Mouse (Mus musculus) urinary bladder, adult 18-20 months (tissue): ENCODE data around the gene Creb5.
"Not testable (repeated sequence)": the region's sequence is repeated elsewhere in the genome, so short reads cannot be mapped to it uniquely, and the experiment has no call there.

Experiments used
- DNase-seq, 2 experiments: peaks; one replicate each; pipeline ENCODE4 v3.0.0; 2022; ENCODE audit warnings: low spot score in 2 of 2, mixed read lengths in 2 of 2

Gene Creb5

DNA sequence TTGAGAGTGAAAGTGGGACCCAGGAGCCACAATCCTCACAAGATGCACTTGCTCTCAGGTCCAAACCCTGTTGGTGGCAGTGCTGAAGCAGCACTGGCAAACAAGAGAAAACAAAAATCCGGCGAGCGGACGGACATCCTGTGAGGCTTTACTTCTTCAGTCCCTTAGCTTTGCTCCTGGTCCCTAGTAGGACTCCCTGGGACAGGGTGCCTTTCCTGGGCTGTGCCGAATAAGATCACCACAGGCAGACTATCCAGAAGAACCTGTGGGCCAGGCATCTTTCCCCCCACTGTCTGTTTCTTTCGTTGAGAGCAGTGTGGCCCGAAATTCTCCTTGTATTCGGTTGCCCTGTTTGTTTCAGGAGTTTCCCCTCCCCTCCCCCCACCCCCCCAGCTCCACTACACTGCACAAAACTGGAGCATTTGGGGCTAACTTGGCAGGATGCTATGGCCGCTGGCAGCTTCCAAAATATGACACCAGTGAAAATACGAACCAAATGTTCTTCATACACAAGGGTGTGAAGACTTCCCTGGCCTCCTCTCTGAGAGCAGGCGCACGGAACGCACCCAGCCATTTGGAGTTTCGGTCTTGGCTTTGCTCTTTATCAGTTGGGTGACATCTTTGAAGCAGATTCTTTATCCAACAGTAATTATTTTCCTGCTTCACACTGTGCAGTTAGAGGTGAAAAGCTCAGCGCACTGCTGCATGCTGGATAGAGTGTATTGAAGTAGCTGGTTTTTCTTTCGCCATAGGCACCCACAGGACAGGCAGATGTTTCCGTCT, 32.7 kb downstream of the Creb5 start:
- peak in 1 of 2 experiments; percentile 9 for DNase-seq

DNA sequence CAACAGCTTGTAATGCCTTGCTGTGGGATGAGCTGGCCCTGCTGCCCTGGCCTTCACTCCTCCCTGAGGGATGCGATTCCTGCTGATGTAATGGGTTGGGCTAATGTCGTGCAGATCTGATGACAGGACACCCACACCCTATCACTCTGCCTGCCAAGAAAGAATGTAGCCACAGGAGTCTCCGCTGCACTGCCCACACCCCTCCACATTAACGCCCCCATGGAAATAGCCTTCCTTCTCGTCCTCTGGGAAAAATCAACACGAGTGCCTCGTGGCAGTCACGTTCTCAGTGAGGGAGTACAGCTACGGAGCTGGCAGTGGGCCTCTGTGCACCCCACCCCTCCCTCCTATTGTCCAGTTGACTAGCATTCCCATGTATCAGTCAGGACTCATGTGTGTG, 50.3 kb downstream of the Creb5 start:
- DNase-seq, result peak in 1 of 2 experiments; percentile 47

DNA sequence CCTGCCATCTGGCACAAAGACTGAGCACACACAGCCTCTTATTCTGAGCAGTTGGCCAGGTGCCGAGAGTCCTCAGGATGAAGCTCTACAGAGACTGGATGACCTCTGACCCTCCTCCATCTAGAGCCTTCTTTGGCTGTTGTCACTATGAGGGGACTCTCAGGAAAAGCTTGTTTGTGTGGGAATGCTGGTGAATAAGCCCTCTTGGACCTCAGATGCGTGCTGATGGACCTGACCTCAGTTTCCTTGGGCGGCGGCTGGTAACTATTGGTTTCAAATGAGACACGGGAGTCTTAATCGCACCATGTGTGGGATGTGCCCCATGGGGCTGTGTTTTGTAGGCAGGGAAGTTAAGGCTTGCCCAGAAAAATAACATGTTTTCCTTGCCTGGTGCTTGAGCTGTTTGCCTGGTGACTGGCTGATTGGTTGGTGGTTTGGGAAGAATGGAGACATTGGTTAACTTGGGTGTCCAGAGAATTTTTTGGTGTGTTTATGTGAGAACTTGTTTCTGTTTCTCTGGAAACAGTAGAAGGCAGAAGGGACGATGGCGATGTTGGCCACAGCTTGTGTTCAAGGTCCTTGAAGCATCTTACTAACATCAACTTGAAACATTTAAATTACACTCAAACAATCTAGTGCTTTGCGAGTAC, 65.4 kb downstream of the Creb5 start:
- DNase-seq, result no peak

DNA sequence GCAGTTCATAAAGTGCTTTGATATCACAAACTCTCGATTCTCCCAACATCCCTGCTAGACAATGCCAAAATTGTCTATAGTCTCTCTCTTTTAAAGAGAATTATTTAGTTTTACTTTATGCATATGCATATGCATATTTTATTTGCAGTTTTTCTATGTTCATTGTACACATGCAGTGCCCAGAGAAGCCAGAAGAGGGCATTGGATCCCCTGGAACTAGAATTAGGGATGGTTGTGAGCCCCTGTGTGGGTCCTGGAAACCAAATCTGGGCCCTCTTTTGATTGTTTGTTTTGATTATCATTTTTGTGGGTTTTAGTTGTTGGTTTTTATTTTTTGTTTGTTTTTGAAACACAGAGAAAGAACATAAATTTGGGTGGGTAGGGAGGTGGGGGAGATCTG, 69.3 kb downstream of the Creb5 start:
- no peak for DNase-seq

DNA sequence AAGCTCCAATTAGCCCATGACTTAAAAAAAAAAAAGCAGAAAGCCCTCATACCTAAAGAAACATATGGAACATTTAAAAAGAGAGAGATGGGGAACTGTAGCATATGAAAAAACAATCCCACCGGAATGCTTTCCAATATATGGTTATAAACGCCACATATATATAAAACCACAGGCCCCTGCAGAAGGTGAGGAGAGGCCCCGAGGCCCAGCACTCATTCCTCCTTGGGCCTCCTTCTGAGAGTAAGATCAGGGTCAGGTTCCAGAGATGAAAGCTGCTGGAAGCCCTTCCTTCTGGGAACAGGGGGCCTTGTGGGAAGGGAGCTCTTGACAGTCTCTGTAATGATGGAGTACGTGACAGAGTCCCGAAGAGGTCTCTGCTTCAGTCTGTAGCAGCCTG, 76.5 kb downstream of the Creb5 start:
- no peak for DNase-seq

DNA sequence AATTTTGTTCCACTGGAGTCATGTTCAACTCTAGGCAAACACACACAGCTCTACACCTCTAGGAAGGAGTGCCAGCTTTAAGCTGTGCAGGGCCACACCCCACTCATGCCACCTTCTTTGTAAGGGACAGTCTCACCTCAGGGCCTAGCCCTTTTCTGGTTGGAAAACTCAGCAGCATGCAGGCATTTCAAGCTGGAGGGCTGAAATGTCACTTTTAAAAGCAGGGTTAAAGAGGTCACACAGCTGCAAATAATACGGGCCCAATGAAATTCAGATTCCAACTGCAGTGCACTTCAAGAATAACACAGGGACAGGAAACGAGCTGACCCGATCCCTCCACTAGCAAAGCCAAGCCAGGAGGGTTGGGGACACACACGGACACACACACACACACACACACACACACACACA, 76.9 kb downstream of the Creb5 start:
- DNase-seq, result no peak

DNA sequence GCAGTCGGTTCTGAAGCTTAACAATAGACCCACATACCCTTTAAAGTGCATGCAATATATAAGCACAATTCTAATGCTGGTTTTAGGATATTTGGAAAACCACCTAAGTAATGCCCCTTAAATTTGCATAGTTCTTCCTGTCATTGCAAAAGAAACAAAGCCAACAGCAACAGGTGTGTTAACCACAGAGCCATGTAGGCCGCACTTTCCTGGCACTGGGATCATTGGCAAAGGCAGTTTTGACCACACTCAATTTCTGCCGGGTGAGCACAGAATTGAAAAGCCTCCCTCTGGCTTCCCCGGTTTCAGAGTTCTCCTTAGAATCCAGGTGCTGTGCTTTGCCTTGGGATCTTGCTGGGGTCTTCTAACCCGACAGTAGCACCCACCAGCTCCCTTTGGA, 82.1 kb downstream of the Creb5 start:
- no peak for DNase-seq

DNA sequence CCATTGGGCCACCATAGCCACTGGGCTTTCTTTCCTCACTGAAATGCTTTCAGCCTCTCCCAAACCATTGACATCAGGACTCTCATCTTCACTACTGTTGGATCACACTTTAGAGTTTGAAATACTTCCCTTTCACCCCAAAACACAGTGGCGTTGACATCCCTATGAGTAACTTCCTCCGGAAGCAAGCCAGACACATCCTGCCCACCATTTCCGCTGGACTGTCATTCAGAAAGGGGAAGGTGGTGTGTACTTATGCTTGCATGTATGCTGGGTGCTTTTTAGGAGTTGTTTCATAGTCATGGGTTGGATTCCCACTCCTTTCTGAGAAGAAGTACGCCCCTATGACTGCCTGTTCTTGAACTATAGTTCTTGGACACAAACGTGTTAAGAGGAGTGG, 82.9 kb downstream of the Creb5 start:
- DNase-seq, result no peak

DNA sequence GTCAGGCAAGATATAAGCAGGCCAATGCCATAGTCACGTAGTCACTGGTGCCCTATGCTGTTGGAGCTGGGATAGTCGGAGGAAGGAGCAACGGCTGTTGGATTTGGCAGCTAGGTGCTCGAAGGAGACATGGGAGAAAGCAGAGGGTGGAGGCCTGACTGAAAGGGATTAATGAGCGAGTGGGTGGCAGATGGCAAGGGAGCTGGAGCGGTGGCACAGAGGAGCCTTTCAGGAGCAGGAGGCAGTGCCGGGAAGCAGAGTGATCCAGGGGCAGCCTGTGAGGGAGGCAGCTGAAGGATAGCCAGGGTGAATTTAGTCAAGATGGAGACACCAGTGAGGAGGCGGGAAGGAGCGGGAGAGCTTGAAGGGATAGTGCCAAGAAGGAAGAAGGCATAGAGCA, 84.9 kb downstream of the Creb5 start:
- DNase-seq, result no peak

DNA sequence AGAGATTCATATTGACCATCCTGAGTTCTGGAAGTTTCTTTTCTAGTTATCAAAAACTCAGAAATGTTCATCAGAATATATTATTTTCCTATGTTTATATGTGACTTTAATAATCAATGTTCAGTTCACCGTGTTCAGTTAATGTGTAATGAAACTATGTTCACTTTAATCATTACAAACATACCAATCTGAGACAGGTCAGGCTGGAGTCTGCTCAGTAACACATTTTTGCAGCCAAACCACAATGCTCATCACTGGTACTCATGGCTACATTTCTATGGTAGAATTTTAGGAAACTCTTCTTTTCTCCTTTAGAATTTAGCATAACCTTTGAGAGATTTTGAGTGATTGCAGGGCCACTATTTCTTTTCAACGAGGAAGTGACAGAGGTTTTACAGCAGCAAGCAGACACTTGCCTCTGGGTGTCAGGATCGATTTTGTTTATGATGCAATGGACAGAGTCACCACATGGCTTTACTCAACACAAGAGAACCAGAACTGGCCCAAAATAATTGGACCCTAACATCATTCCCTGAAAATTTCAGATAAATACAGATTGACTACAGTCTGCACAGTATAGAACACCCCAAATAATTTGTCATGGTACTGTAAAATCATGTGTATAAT, 87.4 kb downstream of the Creb5 start:
- DNase-seq, result no peak

DNA sequence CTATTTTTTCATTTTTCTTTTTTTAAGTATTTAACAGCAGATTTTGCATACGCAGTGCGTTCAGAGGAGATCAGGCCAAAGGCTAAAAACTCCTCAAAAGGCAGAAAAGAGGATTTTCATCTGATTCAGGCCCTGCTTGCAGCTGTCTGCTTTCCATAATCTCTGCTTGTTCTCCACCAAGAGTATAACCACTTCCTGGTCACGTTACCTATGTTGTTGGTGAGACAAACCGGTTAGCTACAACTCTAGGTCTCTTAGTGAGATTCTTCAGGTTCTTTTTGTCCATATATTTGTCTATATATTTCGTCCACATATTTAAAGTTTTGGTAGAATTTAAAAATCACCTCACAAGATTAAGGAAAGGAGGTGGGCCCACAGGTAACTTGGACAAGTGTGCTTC, 102.2 kb downstream of the Creb5 start:
- DNase-seq, result no peak

DNA sequence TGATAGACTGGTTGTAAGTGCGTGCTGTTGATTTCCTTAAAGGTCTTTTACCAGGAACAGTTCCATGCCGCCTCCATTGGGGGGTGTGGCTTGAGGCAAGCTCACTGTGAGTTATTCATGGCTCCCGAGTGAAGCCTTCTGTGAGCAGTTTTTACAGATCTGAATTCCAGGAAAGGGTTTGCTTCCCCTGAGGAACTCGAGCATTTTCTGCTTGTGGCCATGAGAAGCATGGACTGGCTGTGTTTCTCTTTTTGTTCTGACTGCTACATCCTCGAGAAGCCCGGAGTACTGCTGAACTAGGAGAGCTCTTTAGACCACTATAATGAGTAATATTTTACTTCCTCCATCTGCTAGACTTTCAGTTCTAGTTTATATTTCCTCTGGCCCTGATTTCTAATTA, 103.3 kb downstream of the Creb5 start:
- DNase-seq, result peak in 1 of 2 experiments; percentile 6

DNA sequence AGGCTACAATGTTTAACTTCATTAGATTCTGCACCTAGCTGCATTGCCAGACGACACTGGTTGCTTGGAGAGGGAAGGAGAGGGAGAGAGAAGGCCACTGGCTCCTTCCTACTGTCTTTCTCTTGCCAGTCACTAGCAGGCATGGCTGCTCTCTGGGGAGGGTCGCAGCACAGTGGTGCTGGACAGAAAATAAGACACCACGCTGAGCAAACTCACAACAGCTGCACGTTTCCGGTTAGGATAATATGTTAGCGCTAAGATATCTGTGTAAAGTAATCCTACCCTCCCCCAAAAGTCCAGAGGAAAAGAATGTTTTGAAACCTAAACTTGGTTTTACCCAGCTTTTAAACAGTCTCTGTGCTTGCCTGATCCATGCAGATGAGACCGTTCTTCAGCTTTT, 107.0 kb downstream of the Creb5 start:
- no peak for DNase-seq

DNA sequence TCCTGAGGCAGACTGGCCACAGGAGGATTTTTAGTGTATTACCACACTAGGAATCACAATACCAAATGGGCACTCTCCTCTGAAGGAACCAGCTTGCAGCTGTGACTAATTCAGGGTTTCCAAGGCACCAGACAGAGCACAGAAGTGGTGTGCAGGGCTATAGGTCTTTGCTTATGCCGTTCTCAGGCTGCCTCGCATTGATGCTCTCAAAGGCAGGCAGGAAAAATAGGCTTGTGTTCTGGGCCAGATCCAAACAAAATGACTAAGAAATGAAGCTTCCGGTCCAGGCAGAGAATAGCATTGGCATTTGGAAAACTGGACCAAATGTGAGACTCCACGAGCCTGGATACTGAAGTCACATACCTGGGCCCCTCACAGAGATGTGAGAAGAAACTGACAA, 108.1 kb downstream of the Creb5 start:
- DNase-seq, result no peak

DNA sequence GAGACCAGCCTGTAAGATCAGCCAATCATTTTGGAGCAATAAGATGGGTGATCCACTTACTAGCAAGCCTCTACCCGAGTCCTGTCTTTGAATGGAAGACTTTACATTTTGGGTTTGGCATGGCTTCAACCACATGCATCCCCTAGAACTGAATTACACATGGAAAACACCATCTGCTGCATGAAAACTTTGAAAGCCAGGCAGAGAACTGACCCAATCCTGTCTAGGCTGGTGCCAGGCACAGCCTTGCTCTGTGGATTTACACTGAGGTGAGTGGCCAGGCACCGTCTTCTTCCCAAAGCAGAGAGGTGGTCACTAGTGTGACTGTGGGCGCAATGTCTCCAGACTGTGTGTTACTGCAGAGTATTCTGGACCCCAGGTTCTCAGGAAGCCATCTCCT, 109.4 kb downstream of the Creb5 start:
- no peak for DNase-seq

DNA sequence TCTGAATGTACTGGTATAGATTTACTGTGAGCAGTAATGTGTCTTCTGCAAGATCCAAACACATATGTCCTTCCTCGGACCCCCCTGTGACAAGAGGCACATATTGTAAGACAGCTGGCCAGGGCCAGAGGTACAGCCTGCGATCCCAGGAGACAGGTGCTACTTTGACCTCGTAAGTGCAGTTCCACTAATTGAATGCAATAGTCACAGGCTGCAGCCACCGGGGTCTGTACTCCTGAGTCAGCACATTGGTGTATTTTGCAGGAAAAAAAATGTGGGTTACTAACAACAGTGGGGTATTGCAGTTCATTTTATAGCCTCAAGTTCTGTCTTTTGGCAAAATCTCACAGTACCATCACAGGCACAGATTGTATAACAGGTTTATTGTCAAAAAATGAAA, 110.7 kb downstream of the Creb5 start:
- no peak for DNase-seq

DNA sequence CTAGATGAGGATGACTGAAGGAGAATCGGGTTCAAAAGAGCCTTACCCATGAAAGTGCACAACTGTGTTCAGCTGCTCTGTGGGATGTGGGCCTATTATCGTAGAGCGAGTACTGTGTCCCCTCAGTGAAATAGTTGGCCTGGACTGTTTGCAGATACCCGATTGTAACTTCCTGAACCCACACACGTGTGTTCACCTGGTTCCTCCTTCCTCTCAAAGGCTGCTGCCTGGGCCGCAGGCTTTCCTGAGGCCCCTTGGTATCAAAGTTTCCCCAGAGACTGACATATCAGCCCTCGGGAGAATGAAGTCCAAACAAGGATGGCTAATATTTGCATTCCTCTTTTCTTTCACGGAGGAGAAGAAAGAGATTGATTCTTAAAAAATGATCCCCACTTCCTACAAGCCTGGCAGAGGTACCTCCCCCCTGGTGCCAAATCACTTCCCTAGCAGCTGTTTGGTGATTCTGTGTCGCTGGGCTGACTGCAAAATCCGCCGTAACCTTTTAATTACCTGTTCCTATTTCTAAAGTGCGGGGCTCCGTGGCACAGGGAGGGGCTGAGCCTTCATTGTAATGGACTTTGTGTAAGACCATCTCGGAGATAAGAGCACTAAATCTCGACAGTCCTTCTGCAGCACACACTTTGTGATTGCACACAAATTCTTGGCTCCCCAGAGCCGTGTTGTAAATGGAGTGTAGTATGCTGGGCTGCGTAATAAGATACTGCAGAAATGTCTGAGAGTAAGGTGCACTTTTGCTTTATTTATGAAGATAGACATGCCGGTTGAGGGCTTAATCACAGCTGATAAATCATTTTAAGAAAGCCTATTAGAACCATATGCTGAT, 111.4 kb downstream of the Creb5 start:
- no peak for DNase-seq

DNA sequence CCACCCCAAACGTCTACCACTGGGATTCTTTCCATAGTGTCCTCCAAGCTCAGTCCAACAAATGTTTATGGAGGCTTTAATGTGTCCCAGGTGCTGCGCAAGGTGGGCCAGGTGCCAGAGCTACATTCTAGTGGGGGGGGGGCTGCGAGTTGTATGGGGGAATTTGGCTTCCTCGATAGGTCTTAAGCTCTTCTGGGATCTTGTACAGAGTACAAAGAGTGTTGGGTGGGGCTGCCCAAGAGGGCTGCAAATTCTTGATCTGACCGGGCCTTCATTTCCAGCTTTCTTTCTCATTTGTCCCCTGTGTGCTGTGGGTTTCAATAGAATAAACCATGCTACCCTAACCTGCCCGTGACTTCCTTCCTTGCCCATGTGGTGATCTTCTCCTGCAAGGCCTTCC, 114.3 kb downstream of the Creb5 start:
- DNase-seq, result no peak

DNA sequence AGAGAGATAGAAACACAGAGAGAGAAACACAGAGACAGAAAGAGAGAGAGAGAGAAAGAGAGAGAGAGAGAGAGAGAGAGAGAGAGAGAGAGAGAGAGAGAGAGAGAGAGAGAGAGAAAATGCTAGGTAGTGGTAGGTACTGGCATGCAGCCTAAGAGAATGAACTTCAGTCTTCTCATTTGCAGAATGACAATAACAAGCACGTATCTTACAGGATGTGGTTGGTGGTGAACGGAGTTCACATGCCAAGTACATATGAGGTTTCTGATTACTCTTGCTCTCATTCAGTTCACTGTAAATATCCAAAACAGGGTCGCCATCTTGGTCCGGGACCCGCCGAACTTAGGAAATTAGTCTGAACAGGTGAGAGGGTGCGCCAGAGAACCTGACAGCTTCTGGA, 115.5 kb downstream of the Creb5 start:
- DNase-seq, result not testable (repeated sequence)

DNA sequence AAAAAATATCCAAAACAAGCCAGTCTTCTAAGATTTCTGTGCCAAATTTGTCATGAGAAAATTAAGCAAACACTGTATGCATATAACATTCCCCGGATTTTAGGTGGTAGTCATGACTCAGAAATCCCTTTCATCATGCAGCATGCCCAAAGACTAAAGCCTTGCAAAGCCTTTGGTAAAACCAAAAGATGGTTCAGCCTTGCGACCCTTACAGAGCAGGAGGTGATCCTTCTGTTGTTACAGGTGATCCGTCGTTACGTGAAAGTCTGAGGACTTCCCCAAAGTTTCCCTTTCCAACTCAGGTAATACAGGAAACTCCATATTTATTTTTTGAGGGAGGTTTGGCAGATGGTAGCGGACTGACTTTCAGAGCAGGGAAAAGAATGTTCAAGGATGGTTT, 122.1 kb downstream of the Creb5 start:
- DNase-seq, result no peak

DNA sequence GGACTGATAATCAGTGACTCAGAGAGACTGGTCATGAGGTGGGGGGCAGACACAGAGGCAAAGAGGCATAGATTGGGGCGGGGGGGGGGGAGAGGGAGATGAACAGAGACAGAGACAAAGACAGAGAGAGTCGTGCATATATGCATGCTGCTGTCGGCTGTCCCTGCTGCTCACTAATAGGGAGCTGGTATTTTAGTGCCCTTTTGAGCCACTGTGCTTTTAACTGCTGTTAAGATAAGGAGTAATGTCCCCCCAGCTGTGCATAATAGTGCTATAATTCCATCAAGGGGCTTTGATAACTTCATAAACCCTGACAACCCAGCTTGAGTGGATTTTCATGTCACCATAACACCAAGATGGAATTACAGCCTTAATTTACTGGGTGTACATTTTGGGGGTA, 134.3 kb downstream of the Creb5 start:
- no peak for DNase-seq

DNA sequence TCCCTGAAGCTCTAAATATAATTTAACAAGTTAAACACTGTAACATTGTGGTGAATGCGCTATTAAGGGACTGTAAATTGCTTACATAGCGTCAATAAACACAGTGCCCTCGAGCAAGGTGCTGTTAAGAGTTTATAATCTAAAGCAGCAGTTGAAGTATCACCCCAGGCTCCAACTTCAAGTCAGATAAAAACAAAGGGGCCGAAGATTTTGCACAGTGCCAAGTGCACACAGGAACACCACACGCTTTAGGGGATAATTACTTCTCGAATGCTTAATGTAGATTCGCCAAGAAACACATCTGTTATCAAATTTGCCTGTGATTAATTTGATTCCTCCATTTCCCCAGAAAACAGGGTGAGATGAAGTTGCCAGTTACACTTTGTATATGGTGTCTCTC, 142.3 kb downstream of the Creb5 start:
- no peak for DNase-seq
